Mouse (Mus musculus): ENCODE data around the gene Gm28729. TPM values are rescaled to one million over a fixed set of nuclear protein-coding genes. Genes with fewer than 3 reads are reported as not detected.

Gene Gm28729
- total RNA-seq, 2 experiments from 2014 or later: 0.28 to 0.47 TPM

DNA sequence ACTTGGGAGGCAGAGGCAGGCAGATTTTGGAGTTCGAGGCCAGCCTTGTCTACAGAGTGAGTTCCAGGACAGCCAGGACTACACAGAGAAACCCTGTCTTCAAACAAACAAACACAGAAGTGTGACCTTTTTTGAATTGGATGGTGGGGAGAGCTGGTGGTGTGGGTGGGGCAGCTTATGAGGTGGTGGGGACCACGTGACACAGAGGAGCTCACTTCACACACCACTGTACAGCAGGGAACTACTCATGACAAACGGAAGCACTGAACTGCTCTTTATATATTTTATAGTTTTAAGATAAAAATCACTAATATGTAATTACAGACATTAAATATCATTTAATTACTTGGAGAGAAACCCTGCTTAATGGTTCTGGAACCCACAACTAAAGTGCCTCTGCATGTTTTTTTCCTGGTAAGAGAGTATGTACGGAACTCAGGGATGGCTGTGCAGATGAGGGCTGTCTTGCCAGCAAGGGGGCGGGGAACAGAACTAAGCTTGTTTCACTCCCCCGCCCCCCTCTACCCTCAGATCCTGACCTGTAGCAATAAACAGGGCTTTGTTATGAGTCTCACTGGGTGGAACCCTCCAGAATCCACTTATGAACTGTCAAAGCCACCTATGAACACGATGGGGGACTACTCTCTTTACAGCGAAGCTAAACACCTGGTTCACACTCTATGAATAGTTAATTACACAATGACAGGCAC, 55.4 kb downstream of the Gm28729 start:
- peak in 1 of 2 experiments; percentile 29 for DNase-seq (ENCODE audit: low spot score in 2 of 2)

DNA sequence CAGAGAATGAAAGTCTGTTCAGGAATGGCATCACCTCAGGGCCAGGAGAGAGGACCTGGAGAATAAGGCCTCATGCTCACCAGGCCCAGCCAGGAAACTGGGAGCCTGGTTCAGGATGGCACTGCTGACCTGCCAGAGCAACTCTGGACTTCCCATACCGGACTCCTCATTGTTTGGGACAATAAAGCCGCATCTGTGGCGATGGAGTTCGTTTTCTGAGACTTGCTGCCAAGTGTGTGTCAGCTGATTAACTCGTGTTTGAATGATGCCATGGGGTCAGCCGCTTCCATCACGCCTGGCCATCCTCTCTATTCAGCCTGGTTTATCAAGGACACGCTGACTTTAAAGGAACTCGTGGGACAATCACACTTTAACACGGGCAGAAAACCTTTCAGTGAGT, 61.4 kb downstream of the Gm28729 start:
- peak; percentile 19 to 66 for DNase-seq (ENCODE audit: low spot score in 2 of 2)

DNA sequence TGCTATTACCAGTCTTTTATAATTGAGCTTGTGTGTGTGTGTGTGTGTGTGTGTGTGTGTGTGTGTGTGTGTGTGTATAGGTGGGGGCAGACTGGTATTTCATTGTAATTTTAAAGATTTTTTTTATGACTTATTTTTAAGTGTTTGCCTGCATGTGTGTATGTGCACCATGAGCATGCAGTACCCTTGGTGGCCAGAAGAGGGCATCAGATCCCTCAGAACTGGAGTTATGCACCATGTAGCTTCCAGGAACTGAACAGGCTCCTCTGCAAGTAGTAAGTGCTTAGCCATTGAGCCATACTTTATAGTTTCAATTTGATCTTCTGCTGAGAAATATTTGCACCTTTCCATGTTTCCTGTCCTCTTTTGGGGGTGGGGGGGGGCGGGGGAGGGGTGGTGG, 63.5 kb downstream of the Gm28729 start:
- DNase-seq (ENCODE audit: low spot score in 2 of 2): no peak

GRCm38 (mm10) chr9:96460117-96460865, 64.8 kb downstream of the Gm28729 start:
- DNase-seq (ENCODE audit: low spot score in 2 of 2): no peak

DNA sequence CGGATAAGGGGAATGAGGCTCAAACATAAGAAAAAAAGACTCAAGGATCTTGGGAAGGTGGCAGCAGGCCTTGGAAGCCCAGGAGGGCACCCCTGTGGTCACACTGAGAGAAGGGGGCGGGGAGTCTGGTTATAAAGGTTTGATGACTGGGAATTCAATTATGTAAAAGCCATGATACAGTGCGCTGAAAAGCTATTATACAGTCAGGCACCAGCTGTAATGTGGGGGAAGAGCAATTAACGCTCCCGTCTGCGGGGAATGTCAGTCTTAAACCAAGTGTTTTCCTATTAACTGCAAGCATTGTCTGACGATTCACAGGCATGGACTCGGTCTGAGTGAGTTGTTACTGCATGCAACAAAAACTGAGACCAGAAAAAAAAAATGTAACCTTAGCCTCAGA, 69.4 kb downstream of the Gm28729 start:
- peak in 1 of 2 experiments; percentile 53 for DNase-seq (ENCODE audit: low spot score in 2 of 2)

- no peak for DNase-seq (ENCODE audit: low spot score in 2 of 2)
Measured at GRCm38 (mm10) chr9:96452956-96453355, 72.1 kb downstream of the Gm28729 start.

- DNase-seq (ENCODE audit: low spot score in 2 of 2): no peak
Measured at GRCm38 (mm10) chr9:96450900-96451720, 74.0 kb downstream of the Gm28729 start.

DNA sequence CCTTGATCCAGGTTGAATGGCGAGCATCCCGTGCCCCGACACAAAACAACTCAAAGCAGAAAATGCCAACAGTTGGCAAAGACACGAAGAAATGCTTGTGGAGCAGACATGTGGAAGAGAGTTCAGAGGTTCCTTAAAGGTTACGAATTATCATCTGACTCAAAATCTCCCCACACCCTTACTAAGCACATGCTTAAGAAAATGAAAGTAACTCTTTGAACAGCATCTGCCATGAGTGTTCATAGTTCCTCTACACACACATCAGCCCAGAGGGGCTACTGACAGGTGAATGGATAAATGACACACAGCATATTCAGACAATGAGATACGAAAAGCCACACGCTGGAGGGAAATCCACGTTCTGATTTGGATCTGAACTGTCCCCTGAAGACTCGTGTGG, 75.5 kb downstream of the Gm28729 start:
- DNase-seq (ENCODE audit: low spot score in 2 of 2): no peak

GRCm38 (mm10) chr9:96445351-96445750, 79.7 kb downstream of the Gm28729 start:
- DNase-seq (ENCODE audit: low spot score in 2 of 2): no peak

- DNase-seq (ENCODE audit: low spot score in 2 of 2): no peak
Measured at GRCm38 (mm10) chr9:96442081-96442480, 83.0 kb downstream of the Gm28729 start.

GRCm38 (mm10) chr9:96438334-96438871, 86.7 kb downstream of the Gm28729 start:
- no peak for DNase-seq (ENCODE audit: low spot score in 2 of 2)

GRCm38 (mm10) chr9:96437805-96438333, 87.2 kb downstream of the Gm28729 start:
- DNase-seq (ENCODE audit: low spot score in 2 of 2): peak in 1 of 2 experiments; percentile 27

DNA sequence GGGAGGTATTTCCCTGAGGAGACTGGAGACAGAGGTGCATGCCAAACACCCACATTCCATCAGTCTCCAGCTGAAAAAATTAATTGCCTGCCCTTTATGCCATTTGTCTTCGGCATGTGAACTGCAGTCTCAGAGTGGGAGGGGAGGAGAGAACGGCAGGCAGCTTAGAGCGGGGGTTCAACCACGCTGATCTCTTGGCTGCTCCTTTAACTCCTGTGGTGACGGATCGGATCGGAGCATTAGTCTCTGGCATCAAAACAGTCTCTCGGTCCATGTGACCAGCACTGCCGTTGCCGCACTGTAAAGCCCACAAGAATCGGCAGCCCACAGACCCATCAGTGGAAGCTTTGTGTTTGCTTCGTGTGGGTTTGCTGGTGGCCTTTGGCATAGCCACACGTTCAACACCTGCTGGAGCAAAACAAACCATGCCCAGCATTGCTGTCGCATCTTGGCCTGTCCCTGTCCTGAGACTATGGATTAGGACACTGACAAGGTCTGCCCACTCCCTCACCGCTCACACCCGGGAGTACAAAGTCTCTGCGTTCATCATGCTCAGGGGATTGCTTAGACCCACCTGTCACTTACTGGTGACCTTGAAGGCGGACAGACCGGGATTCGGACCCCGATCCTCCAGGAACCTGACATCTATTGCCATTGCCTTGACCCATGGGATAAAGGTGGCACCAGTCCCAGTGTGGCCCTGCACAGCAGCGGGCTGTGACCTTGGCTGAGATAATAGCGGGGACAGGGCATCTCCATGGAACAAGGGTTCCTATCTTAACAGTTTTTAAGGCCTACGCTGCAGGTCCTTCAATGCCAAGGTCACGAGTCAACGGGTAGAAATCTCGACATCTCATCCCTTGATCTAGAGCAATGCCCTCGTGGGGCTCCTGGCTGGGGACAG, 87.9 kb downstream of the Gm28729 start:
- DNase-seq (ENCODE audit: low spot score in 2 of 2): no peak

Other genes with a start within 250 kb of the Gm28729 start
- gene Atp1b3, start 160.8 kb downstream of the Gm28729 start, total RNA-seq (2021): 10 to 100 TPM; 82.1 to 83.8 TPM
- 10 to 100 TPM; 62.0 to 66.0 TPM for gene Rnf7, start 46.6 kb downstream of the Gm28729 start, total RNA-seq (2021)
- 10 to 100 TPM; 33.2 to 33.8 TPM for gene Rasa2, start 106.4 kb upstream of the Gm28729 start, total RNA-seq (2021)
- gene Zbtb38, start 227.6 kb upstream of the Gm28729 start, total RNA-seq (2021): 10 to 100 TPM; 65.0 to 65.8 TPM

Measured in layer of hippocampus, adult 18-20 months (tissue).